Mouse (Mus musculus) liver, adult 2 months (tissue): ENCODE results near the gene Plxnb1.

Experiments
- CTCF ChIP-seq: fragments of 200-500 bp; IDR thresholded peaks from 2 replicates; pipeline ENCODE4 v1.5.1; 2011; ENCODE audit warnings: low read depth, low read length, control low read depth
- POLR2A ChIP-seq: fragments of 200-500 bp; IDR thresholded peaks from 2 replicates; pipeline ENCODE4 v1.6.1; 2011; ENCODE audit warnings: low read length, control low read depth; ENCODE audit not compliant: insufficient read depth; ENCODE audit errors: extremely low read depth

- no peak for TF ChIP-seq CTCF
- no peak for TF ChIP-seq POLR2A
These were observed 44.6 kb upstream of the Plxnb1 start for GRCm38 (mm10) chr9:109050674-109050997.
